Comparison of ENCODE assay signal across 19 mouse cellular contexts in genomic region chr8:65661885-65662284, GRCm38 (mm10). TPM values are rescaled to one million over a fixed set of nuclear protein-coding genes. Genes with fewer than 3 reads are reported as not detected.
A peak's percentile ranks its signal among the peaks of the same experiment; 100 is the strongest.
DNase-seq lines count a peak whose midpoint lies in the region; ATAC-seq and TF ChIP-seq lines count a peak whose summit lies in the region.
"Had no signal": no experiment of that assay in that cellular context is flagged by ENCODE, and none has a peak within 500 bp of the region (broad histone marks: within the 10 kb centered on the region; RNA-seq: fewer than 3 reads in every experiment).

No protein-coding gene starts in this region.

- 0 out of 2 replicates have a peak, but pooled peaks cover 4% of the 10 kb centered on the region for H3K9me3 ChIP-seq in midbrain, embryonic 13.5 days
- no peaks in the 10 kb centered on the region for H3K9me3 ChIP-seq in midbrain, postnatal 0 days (ENCODE audit: low read length)
- H3K9me3 ChIP-seq in midbrain, embryonic 15.5 days, result no peaks in the 10 kb centered on the region
- H3K9me3 ChIP-seq in midbrain, embryonic 11.5 days (ENCODE audit: control insufficient read depth, low read length), result no peaks in the 10 kb centered on the region
- H3K9me3 ChIP-seq in midbrain, embryonic 16.5 days (replicated peaks; ENCODE audit: control insufficient read depth, low read length, poor library complexity, severe bottlenecking), result no peaks in the 10 kb centered on the region
- no peaks in the 10 kb centered on the region for H3K9me3 ChIP-seq in intestine, embryonic 15.5 days
- H3K9me3 ChIP-seq: embryonic facial prominence, embryonic 10.5 days; embryonic facial prominence, embryonic 12.5 days; forebrain, embryonic 15.5 days had no signal

- TF ChIP-seq CTCF in midbrain, postnatal 0 days (IDR thresholded peaks at IDR 0.05), result no peak

- H3K9ac ChIP-seq in midbrain, embryonic 13.5 days (replicated peaks), result no peak overlapping the region
- no peak overlapping the region for H3K9ac ChIP-seq in midbrain, postnatal 0 days (replicated peaks; ENCODE audit: low read length, poor library complexity, severe bottlenecking)
- H3K9ac ChIP-seq in midbrain, embryonic 15.5 days, result no peak overlapping the region
- H3K9ac ChIP-seq in midbrain, embryonic 11.5 days (ENCODE audit: low read length), result no peak overlapping the region
- no peak overlapping the region for H3K9ac ChIP-seq in midbrain, embryonic 16.5 days (ENCODE audit: low read depth, low read length)
- no peak overlapping the region for H3K9ac ChIP-seq in intestine, embryonic 15.5 days
- H3K9ac ChIP-seq: embryonic facial prominence, embryonic 12.5 days; forebrain, embryonic 15.5 days; forebrain, postnatal 0 days had no signal

- H3K4me1 ChIP-seq in midbrain, embryonic 13.5 days (replicated peaks), result no peaks in the 10 kb centered on the region
- H3K4me1 ChIP-seq in midbrain, postnatal 0 days (ENCODE audit: insufficient read depth, low read length), result no peaks in the 10 kb centered on the region
- no peaks in the 10 kb centered on the region for H3K4me1 ChIP-seq in midbrain, embryonic 15.5 days
- H3K4me1 ChIP-seq in midbrain, embryonic 11.5 days (ENCODE audit: control insufficient read depth, insufficient read depth, low read length), result no peaks in the 10 kb centered on the region
- H3K4me1 ChIP-seq in midbrain, embryonic 16.5 days (ENCODE audit: control insufficient read depth, insufficient read depth, low read length), result no peaks in the 10 kb centered on the region
- no peaks in the 10 kb centered on the region for H3K4me1 ChIP-seq in intestine, embryonic 15.5 days (replicated peaks)
- H3K4me1 ChIP-seq: embryonic facial prominence, embryonic 10.5 days; embryonic facial prominence, embryonic 12.5 days; forebrain, embryonic 15.5 days had no signal

- no peak for DNase-seq in midbrain, postnatal 0 days (ENCODE audit: low spot score)
- no peak for DNase-seq in midbrain, embryonic 11.5 days (ENCODE audit: low spot score, missing footprints)
- DNase-seq: adrenal gland, adult 2 months; adrenal gland, postnatal 10 days; adrenal gland, postnatal 25 days; cerebellum, adult 11-12 months; cerebellum, adult 2 months; cerebellum, adult 9-10 months; cerebellum, postnatal 10 days; cerebellum, postnatal 25 days; forebrain, postnatal 0 days had no signal

- H3K4me2 ChIP-seq in midbrain, embryonic 13.5 days (replicated peaks), result no peak overlapping the region
- no peak overlapping the region for H3K4me2 ChIP-seq in midbrain, postnatal 0 days (ENCODE audit: low read depth, low read length, poor library complexity, severe bottlenecking)
- H3K4me2 ChIP-seq in midbrain, embryonic 15.5 days, result no peak overlapping the region
- no peak overlapping the region for H3K4me2 ChIP-seq in midbrain, embryonic 11.5 days
- H3K4me2 ChIP-seq in midbrain, embryonic 16.5 days (ENCODE audit: low read length), result no peak overlapping the region
- no peak overlapping the region for H3K4me2 ChIP-seq in intestine, embryonic 15.5 days (replicated peaks)
- H3K4me2 ChIP-seq: embryonic facial prominence, embryonic 12.5 days; forebrain, embryonic 15.5 days had no signal

- no peak overlapping the region for H3K4me3 ChIP-seq in midbrain, embryonic 13.5 days (replicated peaks)
- no peak overlapping the region for H3K4me3 ChIP-seq in midbrain, postnatal 0 days (ENCODE audit: low read depth, low read length)
- no peak overlapping the region for H3K4me3 ChIP-seq in midbrain, embryonic 15.5 days
- no peak overlapping the region for H3K4me3 ChIP-seq in midbrain, embryonic 11.5 days (ENCODE audit: low read depth, low read length)
- H3K4me3 ChIP-seq in midbrain, embryonic 16.5 days (ENCODE audit: low read depth, low read length), result no peak overlapping the region
- no peak overlapping the region for H3K4me3 ChIP-seq in intestine, embryonic 15.5 days (replicated peaks)
- H3K4me3 ChIP-seq: embryonic facial prominence, embryonic 10.5 days; embryonic facial prominence, embryonic 12.5 days; forebrain, embryonic 15.5 days had no signal

- no peaks in the 10 kb centered on the region for H3K27me3 ChIP-seq in midbrain, embryonic 13.5 days
- H3K27me3 ChIP-seq in midbrain, postnatal 0 days (ENCODE audit: insufficient read depth, low read length), result no peaks in the 10 kb centered on the region
- no peaks in the 10 kb centered on the region for H3K27me3 ChIP-seq in midbrain, embryonic 15.5 days (replicated peaks)
- no peaks in the 10 kb centered on the region for H3K27me3 ChIP-seq in midbrain, embryonic 11.5 days (ENCODE audit: control insufficient read depth, insufficient read depth, low read length)
- H3K27me3 ChIP-seq in midbrain, embryonic 16.5 days (ENCODE audit: control insufficient read depth, insufficient read depth, low read depth, low read length), result no peaks in the 10 kb centered on the region
- H3K27me3 ChIP-seq in intestine, embryonic 15.5 days (replicated peaks), result no peaks in the 10 kb centered on the region
- H3K27me3 ChIP-seq: embryonic facial prominence, embryonic 12.5 days; forebrain, embryonic 15.5 days had no signal

- H3K36me3 ChIP-seq in midbrain, embryonic 13.5 days, result no peaks in the 10 kb centered on the region
- no peaks in the 10 kb centered on the region for H3K36me3 ChIP-seq in midbrain, postnatal 0 days (ENCODE audit: insufficient read depth, low read length)
- no peaks in the 10 kb centered on the region for H3K36me3 ChIP-seq in midbrain, embryonic 15.5 days (replicated peaks)
- no peaks in the 10 kb centered on the region for H3K36me3 ChIP-seq in midbrain, embryonic 11.5 days (ENCODE audit: control insufficient read depth, insufficient read depth, low read length)
- no peaks in the 10 kb centered on the region for H3K36me3 ChIP-seq in midbrain, embryonic 16.5 days (ENCODE audit: control insufficient read depth, insufficient read depth, low read length)
- no peaks in the 10 kb centered on the region for H3K36me3 ChIP-seq in intestine, embryonic 15.5 days
- H3K36me3 ChIP-seq: embryonic facial prominence, embryonic 10.5 days; embryonic facial prominence, embryonic 12.5 days; forebrain, embryonic 15.5 days had no signal

- no peak overlapping the region for H3K27ac ChIP-seq in midbrain, embryonic 13.5 days
- no peak overlapping the region for H3K27ac ChIP-seq in midbrain, postnatal 0 days (ENCODE audit: low read depth, low read length)
- no peak overlapping the region for H3K27ac ChIP-seq in midbrain, embryonic 15.5 days
- no peak overlapping the region for H3K27ac ChIP-seq in midbrain, embryonic 11.5 days (ENCODE audit: low read depth, low read length)
- H3K27ac ChIP-seq in midbrain, embryonic 16.5 days (ENCODE audit: low read length), result no peak overlapping the region
- H3K27ac ChIP-seq in intestine, embryonic 15.5 days, result no peak overlapping the region
- H3K27ac ChIP-seq: embryonic facial prominence, embryonic 10.5 days; embryonic facial prominence, embryonic 12.5 days; forebrain, embryonic 15.5 days had no signal

- 74% methylated on average over 2 of the region's 2 CpGs for WGBS in midbrain, embryonic 13.5 days
- 57% methylated on average over 2 of the region's 2 CpGs for WGBS in midbrain, postnatal 0 days
- 51% methylated on average over 2 of the region's 2 CpGs for WGBS in midbrain, embryonic 15.5 days
- WGBS in midbrain, embryonic 11.5 days, result 90% methylated on average over 2 of the region's 2 CpGs
- 60% methylated on average over 2 of the region's 2 CpGs for WGBS in midbrain, embryonic 16.5 days
- 81% methylated on average over 2 of the region's 2 CpGs for WGBS in intestine, embryonic 15.5 days

- peak; percentile 50; the same call in 1 of the 2 replicates for ATAC-seq in midbrain, embryonic 13.5 days
- ATAC-seq in midbrain, postnatal 0 days (ENCODE audit: low FRiP score), result no peak
- ATAC-seq in midbrain, embryonic 15.5 days (replicated peaks), result peak; percentile 71
- ATAC-seq in midbrain, embryonic 11.5 days (ENCODE audit: low FRiP score), result no peak
- ATAC-seq in midbrain, embryonic 16.5 days, result peak; percentile 62; the same call in 1 of the 2 replicates
- ATAC-seq in intestine, embryonic 15.5 days, result no peak
- ATAC-seq: forebrain, embryonic 15.5 days; forebrain, postnatal 0 days had no signal

RNA-seq across cellular contexts. Expression of gene March1, which starts 44.2 kb away (rescaled TPM):
- polyA plus RNA-seq in midbrain, embryonic 13.5 days (2015; fragmentation: Nextera tagmentation; extraction: Ambion mirVana), result 29.7 and 34.7 TPM in 2 replicates
- total RNA-seq in midbrain, postnatal 0 days (2014; rRNA removed), result 50.4 and 82.8 TPM in 2 replicates
- polyA plus RNA-seq in midbrain, postnatal 0 days (2015; fragmentation: Nextera tagmentation; extraction: Ambion mirVana), result 39.3 and 52.5 TPM in 2 replicates
- 48.5 and 56.6 TPM in 2 replicates for polyA plus RNA-seq in midbrain, embryonic 15.5 days (2015; fragmentation: Nextera tagmentation; extraction: Ambion mirVana)
- polyA plus RNA-seq in midbrain, embryonic 11.5 days (2014; fragmentation: Nextera tagmentation; extraction: Ambion mirVana), result 7.4 and 8.4 TPM in 2 replicates
- 56.4 and 59.3 TPM in 2 replicates for polyA plus RNA-seq in midbrain, embryonic 16.5 days (2015; fragmentation: Nextera tagmentation; extraction: Ambion mirVana)
- polyA plus RNA-seq in intestine, embryonic 15.5 days (2015; fragmentation: Nextera tagmentation; extraction: Ambion mirVana), result 0.84 and 0.91 TPM in 2 replicates
- total RNA-seq: MEL had no signal

Comparison
In these comparisons a context has a peak if more than half of its experiments do, and no peak if none do; other contexts are left out.
1. ATAC-seq: peak in midbrain, embryonic 13.5 days (single experiment), midbrain, embryonic 15.5 days (single experiment) and midbrain, embryonic 16.5 days (single experiment); none in midbrain, postnatal 0 days (single experiment), midbrain, embryonic 11.5 days (single experiment) and intestine, embryonic 15.5 days (single experiment).